Comparison of ENCODE assay signal across 25 mouse cellular contexts in genomic region chr2:27135935-27136334, GRCm38 (mm10). TPM values are rescaled to one million over a fixed set of nuclear protein-coding genes. Genes with fewer than 3 reads are reported as not detected.
A peak's percentile ranks its signal among the peaks of the same experiment; 100 is the strongest.
DNase-seq lines count a peak whose midpoint lies in the region; ATAC-seq and TF ChIP-seq lines count a peak whose summit lies in the region.
"Had no signal": no experiment of that assay in that cellular context is flagged by ENCODE, and none has a peak within 500 bp of the region (broad histone marks: within the 10 kb centered on the region; RNA-seq: fewer than 3 reads in every experiment).

No protein-coding gene starts in this region.

- H3K27me3 ChIP-seq in cerebellum, adult 2 months (ENCODE audit: control insufficient read depth, insufficient read depth, low read length), result no peaks in the 10 kb centered on the region
- no peaks in the 10 kb centered on the region; the same call in 1 of the 2 replicates for H3K27me3 ChIP-seq in hindbrain, postnatal 0 days (ENCODE audit: insufficient read depth, low read length)
- peaks cover 26% of the 10 kb centered on the region for H3K27me3 ChIP-seq in hindbrain, embryonic 13.5 days
- no peaks in the 10 kb centered on the region for H3K27me3 ChIP-seq in midbrain, postnatal 0 days (ENCODE audit: insufficient read depth, low read length)
- peaks cover 2% of the 10 kb centered on the region; the same call in 1 of the 2 replicates for H3K27me3 ChIP-seq in midbrain, embryonic 14.5 days (ENCODE audit: control insufficient read depth, insufficient read depth, low read length)

- TF ChIP-seq POLR2A in cerebellum, adult 2 months (IDR thresholded peaks at IDR 0.05; ENCODE audit: borderline replicate concordance, insufficient read depth, low read length), result no peak

- H3K36me3 ChIP-seq in hindbrain, postnatal 0 days (ENCODE audit: insufficient read depth, low read length), result no peaks in the 10 kb centered on the region
- no peaks in the 10 kb centered on the region for H3K36me3 ChIP-seq in hindbrain, embryonic 13.5 days
- H3K36me3 ChIP-seq in midbrain, postnatal 0 days (ENCODE audit: insufficient read depth, low read length), result no peaks in the 10 kb centered on the region
- no peaks in the 10 kb centered on the region for H3K36me3 ChIP-seq in midbrain, embryonic 14.5 days (ENCODE audit: control insufficient read depth, insufficient read depth, low read length)
- H3K36me3 ChIP-seq: embryonic facial prominence, embryonic 13.5 days; embryonic facial prominence, embryonic 15.5 days; forebrain, embryonic 10.5 days; forebrain, embryonic 12.5 days had no signal

- no peaks in the 10 kb centered on the region for H3K4me1 ChIP-seq in cerebellum, adult 2 months (ENCODE audit: control insufficient read depth, insufficient read depth, low read length)
- H3K4me1 ChIP-seq in hindbrain, postnatal 0 days (ENCODE audit: insufficient read depth, low read length), result peaks cover 4% of the 10 kb centered on the region; the same call in 1 of the 2 replicates
- H3K4me1 ChIP-seq in hindbrain, embryonic 13.5 days (replicated peaks), result 0 out of 2 replicates have a peak, but pooled peaks cover 7% of the 10 kb centered on the region
- H3K4me1 ChIP-seq in midbrain, postnatal 0 days (ENCODE audit: insufficient read depth, low read length), result no peaks in the 10 kb centered on the region
- H3K4me1 ChIP-seq in midbrain, embryonic 14.5 days (ENCODE audit: control insufficient read depth, insufficient read depth, low read length), result no peaks in the 10 kb centered on the region
- H3K4me1 ChIP-seq: embryonic facial prominence, embryonic 13.5 days; embryonic facial prominence, embryonic 15.5 days; forebrain, embryonic 10.5 days; forebrain, embryonic 12.5 days had no signal

- DNase-seq in cerebellum, postnatal 14 days, result peak; percentile 68 to 81
- DNase-seq in cerebellum, adult 2 months, result no peak
- peak; percentile 50 for DNase-seq in hindbrain, postnatal 0 days (ENCODE audit: low spot score)
- peak; percentile 39 for DNase-seq in midbrain, postnatal 0 days (ENCODE audit: low spot score)
- no peak for DNase-seq in midbrain, embryonic 14.5 days
- DNase-seq: adrenal gland, adult 2 months; adrenal gland, postnatal 10 days; adrenal gland, postnatal 25 days; cerebellum, adult 11-12 months; cerebellum, adult 8-10 months; cerebellum, adult 9-11 months; cerebellum, postnatal 36 days; embryo, embryonic 11 days had no signal

- no peak overlapping the region for H3K27ac ChIP-seq in cerebellum, adult 2 months (ENCODE audit: insufficient read depth, low read length)
- H3K27ac ChIP-seq in hindbrain, postnatal 0 days, result no peak overlapping the region
- H3K27ac ChIP-seq in hindbrain, embryonic 13.5 days, result no peak overlapping the region
- no peak overlapping the region for H3K27ac ChIP-seq in midbrain, postnatal 0 days (ENCODE audit: low read depth, low read length)
- H3K27ac ChIP-seq in midbrain, embryonic 14.5 days (replicated peaks; ENCODE audit: low read depth, low read length), result no peak overlapping the region
- H3K27ac ChIP-seq: embryonic facial prominence, embryonic 13.5 days; embryonic facial prominence, embryonic 15.5 days; forebrain, embryonic 10.5 days; forebrain, embryonic 12.5 days had no signal

- 39% methylated on average over 5 of the region's 5 CpGs for WGBS in cerebellum, adult 2 months
- 57% methylated on average over 5 of the region's 5 CpGs for WGBS in hindbrain, postnatal 0 days
- 86% methylated on average over 5 of the region's 5 CpGs for WGBS in hindbrain, embryonic 13.5 days
- WGBS in midbrain, postnatal 0 days, result 82% methylated on average over 5 of the region's 5 CpGs
- 80% methylated on average over 5 of the region's 5 CpGs for WGBS in midbrain, embryonic 14.5 days

- no peak for ATAC-seq in hindbrain, postnatal 0 days
- ATAC-seq in hindbrain, embryonic 13.5 days (ENCODE audit: low FRiP score), result no peak
- no peak for ATAC-seq in midbrain, postnatal 0 days (ENCODE audit: low FRiP score)
- ATAC-seq in midbrain, embryonic 14.5 days (ENCODE audit: low FRiP score, low TSS enrichment), result no peak
- ATAC-seq: forebrain, embryonic 14.5 days; forebrain, embryonic 16.5 days had no signal

- no peak overlapping the region for H3K9ac ChIP-seq in hindbrain, postnatal 0 days (replicated peaks; ENCODE audit: low read length)
- H3K9ac ChIP-seq in hindbrain, embryonic 13.5 days, result no peak overlapping the region
- H3K9ac ChIP-seq in midbrain, postnatal 0 days (replicated peaks; ENCODE audit: low read length, poor library complexity, severe bottlenecking), result no peak overlapping the region
- H3K9ac ChIP-seq in midbrain, embryonic 14.5 days (replicated peaks; ENCODE audit: low read length), result no peak overlapping the region
- H3K9ac ChIP-seq: embryonic facial prominence, embryonic 13.5 days; embryonic facial prominence, embryonic 15.5 days; forebrain, embryonic 12.5 days had no signal

- H3K4me3 ChIP-seq in cerebellum, adult 2 months (replicated peaks; ENCODE audit: insufficient read depth, low read depth, low read length), result no peak overlapping the region
- no peak overlapping the region for H3K4me3 ChIP-seq in hindbrain, postnatal 0 days (ENCODE audit: low read length)
- no peak overlapping the region for H3K4me3 ChIP-seq in hindbrain, embryonic 13.5 days
- no peak overlapping the region for H3K4me3 ChIP-seq in midbrain, postnatal 0 days (ENCODE audit: low read depth, low read length)
- H3K4me3 ChIP-seq in midbrain, embryonic 14.5 days (replicated peaks; ENCODE audit: low read depth, low read length), result no peak overlapping the region
- H3K4me3 ChIP-seq: embryonic facial prominence, embryonic 13.5 days; embryonic facial prominence, embryonic 15.5 days; erythroblast, embryonic 14.5 days; forebrain, embryonic 10.5 days; forebrain, embryonic 12.5 days had no signal

- H3K9me3 ChIP-seq in hindbrain, postnatal 0 days (ENCODE audit: low read length), result no peaks in the 10 kb centered on the region
- no peaks in the 10 kb centered on the region for H3K9me3 ChIP-seq in hindbrain, embryonic 13.5 days
- H3K9me3 ChIP-seq in midbrain, postnatal 0 days (ENCODE audit: low read length), result no peaks in the 10 kb centered on the region
- no peaks in the 10 kb centered on the region for H3K9me3 ChIP-seq in midbrain, embryonic 14.5 days (ENCODE audit: control insufficient read depth, low read length)
- H3K9me3 ChIP-seq: embryonic facial prominence, embryonic 13.5 days; embryonic facial prominence, embryonic 15.5 days; forebrain, embryonic 10.5 days; forebrain, embryonic 12.5 days had no signal

- H3K4me2 ChIP-seq in hindbrain, postnatal 0 days (ENCODE audit: low read depth, low read length), result no peak overlapping the region
- H3K4me2 ChIP-seq in hindbrain, embryonic 13.5 days, result no peak overlapping the region
- no peak overlapping the region for H3K4me2 ChIP-seq in midbrain, postnatal 0 days (ENCODE audit: low read depth, low read length, poor library complexity, severe bottlenecking)
- H3K4me2 ChIP-seq in midbrain, embryonic 14.5 days (ENCODE audit: low read length), result no peak overlapping the region
- H3K4me2 ChIP-seq: embryonic facial prominence, embryonic 13.5 days; embryonic facial prominence, embryonic 15.5 days; forebrain, embryonic 12.5 days had no signal

- TF ChIP-seq CTCF in cerebellum, adult 2 months (IDR thresholded peaks at IDR 0.05; ENCODE audit: borderline replicate concordance, insufficient read depth, low read depth, low read length), result no peak
- TF ChIP-seq CTCF in hindbrain, postnatal 0 days (IDR thresholded peaks at IDR 0.05; ENCODE audit: low read depth), result no peak
- TF ChIP-seq CTCF in midbrain, postnatal 0 days (IDR thresholded peaks at IDR 0.05), result no peak

RNA-seq across cellular contexts. Expression of gene Fam163b, which starts 6.4 kb away (rescaled TPM):
- polyA plus RNA-seq in cerebellum, adult 2 months (2012; rRNA removed), result 19.7 and 24.3 TPM in 2 replicates
- 7.1 and 8.5 TPM in 2 replicates for total RNA-seq in hindbrain, postnatal 0 days (2014; rRNA removed)
- 9.6 and 10.3 TPM in 2 replicates for polyA plus RNA-seq in hindbrain, postnatal 0 days (2015; fragmentation: Nextera tagmentation; extraction: Ambion mirVana)
- polyA plus RNA-seq in hindbrain, embryonic 13.5 days (2015; fragmentation: Nextera tagmentation; extraction: Ambion mirVana), result 2.5 and 2.9 TPM in 2 replicates
- 4.9 and 8.4 TPM in 2 replicates for total RNA-seq in midbrain, postnatal 0 days (2014; rRNA removed)
- polyA plus RNA-seq in midbrain, postnatal 0 days (2015; fragmentation: Nextera tagmentation; extraction: Ambion mirVana), result 13.0 and 13.9 TPM in 2 replicates
- 2.8 and 4.2 TPM in 2 replicates for polyA plus RNA-seq in midbrain, embryonic 14.5 days (2014; fragmentation: Nextera tagmentation; extraction: Ambion mirVana)
- total RNA-seq: common myeloid progenitor, adult 5-6 weeks; ES-E14; MEL had no signal
- polyA plus RNA-seq: C2C12; erythroblast, embryonic 14.5 days had no signal

RNA-seq across cellular contexts. Expression of gene Dbh, which starts 29.1 kb away (rescaled TPM):
- 5.9 and 6.3 TPM in 2 replicates for polyA plus RNA-seq in cerebellum, adult 2 months (2012; rRNA removed)
- total RNA-seq in hindbrain, postnatal 0 days (2014; rRNA removed), result 14.0 and 16.5 TPM in 2 replicates
- 9.3 and 11.2 TPM in 2 replicates for polyA plus RNA-seq in hindbrain, postnatal 0 days (2015; fragmentation: Nextera tagmentation; extraction: Ambion mirVana)
- polyA plus RNA-seq in hindbrain, embryonic 13.5 days (2015; fragmentation: Nextera tagmentation; extraction: Ambion mirVana), result 1.9 and 3.1 TPM in 2 replicates
- 4.2 and 12.3 TPM in 2 replicates for total RNA-seq in midbrain, postnatal 0 days (2014; rRNA removed)
- polyA plus RNA-seq in midbrain, postnatal 0 days (2015; fragmentation: Nextera tagmentation; extraction: Ambion mirVana), result 0.21 and 0.45 TPM in 2 replicates
- 2.7 and 5.5 TPM in 2 replicates for polyA plus RNA-seq in midbrain, embryonic 14.5 days (2014; fragmentation: Nextera tagmentation; extraction: Ambion mirVana)
- total RNA-seq: common myeloid progenitor, adult 5-6 weeks; ES-E14; MEL had no signal
- polyA plus RNA-seq: erythroblast, embryonic 14.5 days; forebrain, embryonic 10.5 days; forebrain, embryonic 12.5 days; forebrain, embryonic 14.5 days; forebrain, embryonic 16.5 days had no signal

RNA-seq across cellular contexts. Expression of gene Adamtsl2, which starts 56.8 kb away (rescaled TPM):
- 3.8 and 4.1 TPM in 2 replicates for polyA plus RNA-seq in cerebellum, adult 2 months (2012; rRNA removed)
- total RNA-seq in hindbrain, postnatal 0 days (2014; rRNA removed), result 8.7 and 9.9 TPM in 2 replicates
- polyA plus RNA-seq in hindbrain, postnatal 0 days (2015; fragmentation: Nextera tagmentation; extraction: Ambion mirVana), result 4.4 and 5.3 TPM in 2 replicates
- 7.6 and 8.9 TPM in 2 replicates for polyA plus RNA-seq in hindbrain, embryonic 13.5 days (2015; fragmentation: Nextera tagmentation; extraction: Ambion mirVana)
- 14.3 and 17.0 TPM in 2 replicates for total RNA-seq in midbrain, postnatal 0 days (2014; rRNA removed)
- 7.3 and 9.3 TPM in 2 replicates for polyA plus RNA-seq in midbrain, postnatal 0 days (2015; fragmentation: Nextera tagmentation; extraction: Ambion mirVana)
- polyA plus RNA-seq in midbrain, embryonic 14.5 days (2014; fragmentation: Nextera tagmentation; extraction: Ambion mirVana), result 7.1 and 7.6 TPM in 2 replicates
- total RNA-seq: common myeloid progenitor, adult 5-6 weeks; MEL had no signal
- polyA plus RNA-seq: erythroblast, embryonic 14.5 days had no signal

Comparison
In these comparisons a context has a peak if more than half of its experiments do, and no peak if none do; other contexts are left out.
1. DNase-seq: peak in cerebellum, postnatal 14 days (2 of 2), hindbrain, postnatal 0 days (single experiment) and midbrain, postnatal 0 days (single experiment); none in cerebellum, adult 2 months (0 of 2) and midbrain, embryonic 14.5 days (single experiment).